In the genomic region with DNA sequence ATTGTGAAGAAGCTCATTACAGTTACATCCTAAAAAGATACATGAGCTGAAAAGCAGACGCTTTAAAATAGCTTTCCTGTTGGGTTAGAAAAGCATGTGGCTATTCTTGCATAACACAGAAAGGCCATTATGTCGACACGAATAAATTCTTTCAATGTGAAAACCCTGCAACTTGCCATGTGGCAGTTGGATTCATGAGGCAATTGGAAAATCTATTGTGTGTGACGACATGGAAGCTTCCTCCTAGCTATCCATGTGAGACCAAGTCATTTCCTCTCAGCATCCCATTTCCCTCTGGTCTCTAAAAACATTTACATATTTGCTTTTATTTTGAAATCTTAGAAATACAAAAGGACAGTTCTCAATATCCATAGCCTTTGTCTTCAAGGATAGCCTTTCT, we compare ENCODE assay signal across 20 mouse cellular contexts.
DNase-seq lines count a peak whose midpoint lies in the region; ATAC-seq and TF ChIP-seq lines count a peak whose summit lies in the region.
"Had no signal": no experiment of that assay in that cellular context is flagged by ENCODE, and none has a peak within 500 bp of the region (broad histone marks: within the 10 kb centered on the region; RNA-seq: fewer than 3 reads in every experiment).

No protein-coding gene starts in this region.

- DNase-seq in heart, adult 11 months, result peak; percentile 15
- peak; percentile 58 for DNase-seq in 416B (ENCODE audit: low read depth)
- peak; percentile 2 for DNase-seq in brain, embryonic 14.5 days (ENCODE audit: low read depth)
- DNase-seq in gastrocnemius, postnatal 14 days, result no peak
- DNase-seq: adrenal gland, postnatal 10 days; cerebellum, adult 18-20 months; cerebellum, adult 9-11 months; cerebellum, postnatal 36 days; gastrocnemius, adult 2 months; gastrocnemius, postnatal 36 days; heart, adult 2 months had no signal

- TF ChIP-seq CTCF in brain, embryonic 14.5 days (IDR thresholded peaks at IDR 0.05; ENCODE audit: borderline replicate concordance, extremely low read depth, insufficient read depth, insufficient read length), result no peak

- 61% methylated on average over 4 of the region's 4 CpGs for WGBS in heart, embryonic 12.5 days

- intact Hi-C loops in gastrocnemius, postnatal 14 days (cut with DNase I; ENCODE audit: low total_unique reads), result no loop called here

- no peak overlapping the region for H3K4me3 ChIP-seq in heart, embryonic 12.5 days
- H3K4me3 ChIP-seq: embryonic facial prominence, embryonic 10.5 days; gastrocnemius, adult 2 months; heart, adult 2 months; hindbrain, embryonic 10.5 days had no signal

- no peak overlapping the region for H3K27ac ChIP-seq in heart, embryonic 12.5 days (ENCODE audit: poor library complexity, severe bottlenecking)
- H3K27ac ChIP-seq: embryonic facial prominence, embryonic 10.5 days; gastrocnemius, adult 2 months; heart, adult 2 months; hindbrain, embryonic 10.5 days; hindbrain, embryonic 14.5 days had no signal

- H3K9me3 ChIP-seq in heart, embryonic 12.5 days (replicated peaks), result no peaks in the 10 kb centered on the region
- H3K9me3 ChIP-seq: embryonic facial prominence, embryonic 10.5 days; hindbrain, embryonic 10.5 days had no signal

- no peaks in the 10 kb centered on the region for H3K36me3 ChIP-seq in heart, embryonic 12.5 days
- H3K36me3 ChIP-seq: embryonic facial prominence, embryonic 10.5 days; hindbrain, embryonic 10.5 days had no signal

- no peak for TF ChIP-seq POLR2A in brain, embryonic 14.5 days (IDR thresholded peaks at IDR 0.05; ENCODE audit: borderline replicate concordance, extremely low read depth, insufficient read depth, insufficient read length, poor library complexity, severe bottlenecking)

- no peak overlapping the region for H3K9ac ChIP-seq in heart, embryonic 12.5 days
- H3K9ac ChIP-seq: hindbrain, embryonic 14.5 days had no signal

- H3K27me3 ChIP-seq in heart, embryonic 12.5 days (replicated peaks), result no peaks in the 10 kb centered on the region
- H3K27me3 ChIP-seq: CH12.LX had no signal

- H3K4me1 ChIP-seq in heart, embryonic 12.5 days (replicated peaks), result no peaks in the 10 kb centered on the region
- H3K4me1 ChIP-seq: embryonic facial prominence, embryonic 10.5 days; hindbrain, embryonic 10.5 days had no signal

- H3K4me2 ChIP-seq in heart, embryonic 12.5 days, result no peak overlapping the region
- H3K4me2 ChIP-seq: heart, embryonic 11.5 days; hindbrain, embryonic 14.5 days had no signal

- ATAC-seq in heart, embryonic 12.5 days (ENCODE audit: insufficient number of reproducible peaks, low FRiP score), result no peak
- ATAC-seq in megakaryocyte progenitor cell, adult 5-6 weeks (replicated peaks; ENCODE audit: poor library complexity), result peak; percentile 94
- no peak for ATAC-seq in CD4-positive, CD25-positive, alpha-beta regulatory T cell, adult 4 months
- ATAC-seq: forebrain, embryonic 14.5 days had no signal
